Mouse (Mus musculus): ENCODE measurements around the gene Itpr3. TPM values are rescaled to one million over a fixed set of nuclear protein-coding genes. Genes with fewer than 3 reads are reported as not detected.

The Itpr3 gene
- polyA plus RNA-seq, 1 experiment from 2014 or later: 0.73 TPM

Small RNAs within 50 kb of the gene (microRNA-seq; reads per million reads assigned to microRNA genes)
- not detected for gene Mir7677

Other genes starting within 250 kb of the Itpr3 start
- gene Nkx2-5, start 212.3 kb upstream of the Itpr3 start, polyA plus RNA-seq (2015; fragmentation: Nextera tagmentation; extraction: Ambion mirVana): not detected in 2 replicates
- gene Kifc5b, start 140.2 kb upstream of the Itpr3 start, polyA plus RNA-seq (2015; fragmentation: Nextera tagmentation; extraction: Ambion mirVana): 2.3 and 3.3 TPM in 2 replicates
- gene Phf1, start 124.3 kb upstream of the Itpr3 start, polyA plus RNA-seq (2015; fragmentation: Nextera tagmentation; extraction: Ambion mirVana): 24.5 and 28.0 TPM in 2 replicates
- gene Cuta, start 117.7 kb upstream of the Itpr3 start, polyA plus RNA-seq (2015; fragmentation: Nextera tagmentation; extraction: Ambion mirVana): 130 TPM in 2 replicates
- 4.3 and 4.6 TPM in 2 replicates for gene Syngap1, start 116.1 kb upstream of the Itpr3 start, polyA plus RNA-seq (2015; fragmentation: Nextera tagmentation; extraction: Ambion mirVana)
- gene Zbtb9, start 84.1 kb upstream of the Itpr3 start, polyA plus RNA-seq (2015; fragmentation: Nextera tagmentation; extraction: Ambion mirVana): 13.8 and 15.9 TPM in 2 replicates
- 2.9 and 3.7 TPM in 2 replicates for gene Bak1, start 28.3 kb upstream of the Itpr3 start, polyA plus RNA-seq (2015; fragmentation: Nextera tagmentation; extraction: Ambion mirVana)
- gene Uqcc2, start 76.6 kb downstream of the Itpr3 start, polyA plus RNA-seq (2015; fragmentation: Nextera tagmentation; extraction: Ambion mirVana): 360 and 384 TPM in 2 replicates
- 0.14 and 0.15 TPM in 2 replicates for gene Ip6k3, start 110.5 kb downstream of the Itpr3 start, polyA plus RNA-seq (2015; fragmentation: Nextera tagmentation; extraction: Ambion mirVana)
- 20.8 and 22.8 TPM in 2 replicates for gene Lemd2, start 147.2 kb downstream of the Itpr3 start, polyA plus RNA-seq (2015; fragmentation: Nextera tagmentation; extraction: Ambion mirVana)

All from midbrain, embryonic 16.5 days (tissue).